16 mouse cellular contexts compared by ENCODE assay signal in genomic region chr8:126273066-126273465, GRCm38 (mm10). TPM values are rescaled to one million over a fixed set of nuclear protein-coding genes. Genes with fewer than 3 reads are reported as not detected.
A peak's percentile ranks its signal among the peaks of the same experiment; 100 is the strongest.
DNase-seq lines count a peak whose midpoint lies in the region; TF ChIP-seq lines count a peak whose summit lies in the region.
"Had no signal": no experiment of that assay in that cellular context is flagged by ENCODE, and none has a peak within 500 bp of the region (broad histone marks: within the 10 kb centered on the region; RNA-seq: fewer than 3 reads in every experiment).

No protein-coding gene starts in this region.

- DNase-seq in right cerebral cortex, postnatal 10 days (ENCODE audit: low spot score in 2 of 2) = peak; percentile 40 to 75
- no peak for DNase-seq in right cerebral cortex, adult 2 months (ENCODE audit: low spot score in 2 of 2)
- peak; percentile 72 for DNase-seq in cerebellum, adult 9-11 months
- DNase-seq in layer of hippocampus, adult 8-10 months (ENCODE audit: low spot score in 2 of 2) = peak; percentile 24 to 51
- peak; percentile 27 to 59 for DNase-seq in left cerebral cortex, postnatal 36 days (ENCODE audit: low spot score in 2 of 2)
- DNase-seq in lung, postnatal 14 days = no peak
- DNase-seq in MN1 (ENCODE audit: low spot score) = no peak
- no peak for DNase-seq in gastrocnemius, adult 2 months
- DNase-seq: adrenal gland, adult 2 months; gastrocnemius, postnatal 14 days had no signal

- no peak for TF ChIP-seq CTCF in gastrocnemius, adult 2 months (IDR thresholded peaks at IDR 0.05)

- H3K4me3 ChIP-seq in gastrocnemius, adult 2 months = no peak overlapping the region
- H3K4me3 ChIP-seq: embryonic facial prominence, embryonic 10.5 days; heart, embryonic 13.5 days; kidney, embryonic 15.5 days; limb, embryonic 10.5 days; liver, embryonic 15.5 days had no signal

- intact Hi-C loops in left cerebral cortex, postnatal 36 days (cut with DNase I) = no loop called here
- intact Hi-C loops in gastrocnemius, adult 2 months (cut with DNase I) = no loop called here

- no peak overlapping the region for H3K27ac ChIP-seq in gastrocnemius, adult 2 months
- H3K27ac ChIP-seq: embryonic facial prominence, embryonic 10.5 days; heart, embryonic 13.5 days; kidney, embryonic 15.5 days; limb, embryonic 10.5 days; liver, embryonic 15.5 days had no signal

RNA-seq across cellular contexts. Expression of gene Slc35f3, which starts 25.3 kb away (rescaled TPM):
- total RNA-seq in layer of hippocampus, adult 8-10 months (2022) = 10 to 100 TPM; 34.9 to 40.8 (median 38.7) TPM
- total RNA-seq in left cerebral cortex, postnatal 36 days (2021) = 10 to 100 TPM; 30.2 to 39.8 TPM
- not detected for total RNA-seq in gastrocnemius, adult 2 months (2021)
- total RNA-seq: CH12.LX had no signal

Comparison
In these comparisons a context has a peak if more than half of its experiments do, and no peak if none do; other contexts are left out.
1. DNase-seq: peak in right cerebral cortex, postnatal 10 days (2 of 2), cerebellum, adult 9-11 months (single experiment), layer of hippocampus, adult 8-10 months (2 of 2) and left cerebral cortex, postnatal 36 days (2 of 2); none in right cerebral cortex, adult 2 months (0 of 2), lung, postnatal 14 days (single experiment), MN1 (single experiment) and gastrocnemius, adult 2 months (single experiment).
2. RNA of gene Slc35f3, which starts 25.3 kb away (total RNA-seq): 34.9 to 40.8 TPM in layer of hippocampus, adult 8-10 months and 30.2 to 39.8 TPM in left cerebral cortex, postnatal 36 days; not detected in gastrocnemius, adult 2 months; every median in the first group is over 10 times any median in the second.